Mouse (Mus musculus) kidney, postnatal 0 days (tissue): ENCODE data around the gene Pnpla6. TPM values are rescaled to one million over a fixed set of nuclear protein-coding genes. Genes with fewer than 3 reads are reported as not detected.

Experiments used
- ATAC-seq: fragments of 200-750 bp; cut with Nextera tagmentation; replicated peaks from 2 replicates; pipeline ENCODE4 v1.8.0; 2017; ENCODE audit warnings: low read depth, moderate number of reproducible peaks, moderate TSS enrichment, moderate library complexity; ENCODE audit not compliant: low FRiP score
- DNase-seq: peaks from one replicate; pipeline ENCODE4 v3.0.0-alpha.2; 2016; ENCODE audit warnings: low spot score
- H3K27ac ChIP-seq: fragments of 300-500 bp; sonication (generic); 2 replicates; pipeline ENCODE4 v1.5.1; 2014; ENCODE audit warnings: mild to moderate bottlenecking
- H3K27me3 ChIP-seq: fragments of 300-500 bp; sonication (generic); 2 replicates; pipeline ENCODE4 v1.6.1; 2014; ENCODE audit warnings: low read length, mixed read lengths; ENCODE audit not compliant: insufficient read depth
- H3K36me3 ChIP-seq: fragments of 300-500 bp; sonication (generic); 2 replicates; pipeline ENCODE4 v1.6.1; 2014; ENCODE audit warnings: low read length, mixed read lengths; ENCODE audit not compliant: insufficient read depth
- H3K4me1 ChIP-seq: fragments of 300-500 bp; sonication (generic); replicated peaks from 2 replicates; pipeline ENCODE4 v1.6.1; 2014; ENCODE audit warnings: antibody characterized with exemption, low read length, mixed read lengths; ENCODE audit not compliant: insufficient read depth
- H3K4me2 ChIP-seq: fragments of 300-500 bp; sonication (generic); 2 replicates; pipeline ENCODE4 v1.6.1; 2014; ENCODE audit warnings: mild to moderate bottlenecking, low read length, moderate library complexity, mixed read lengths
- H3K4me3 ChIP-seq: fragments of 300-500 bp; sonication (generic); replicated peaks from 2 replicates; pipeline ENCODE4 v1.5.1; 2014; ENCODE audit warnings: low read depth, low read length
- H3K9ac ChIP-seq: fragments of 300-500 bp; sonication (generic); 2 replicates; pipeline ENCODE4 v1.6.1; 2014; ENCODE audit warnings: low read depth, low read length
- H3K9me3 ChIP-seq: fragments of 300-500 bp; sonication (generic); replicated peaks from 2 replicates; pipeline ENCODE4 v1.6.1; 2016; ENCODE audit warnings: low read length, inconsistent platforms, mixed read lengths
- CTCF ChIP-seq: IDR thresholded peaks from 2 replicates; pipeline ENCODE4 v1.5.1; 2016; ENCODE audit warnings: antibody characterized with exemption, low read depth, mild to moderate bottlenecking, moderate library complexity
- WGBS: fragments of 180-500 bp; shearing (Covaris S2); extraction: QIAGEN DNeasy Blood & Tissue Kit; methylation state at CpG from one replicate; pipeline ENCODE4 v1.1.7; 2014; 5-methylcytosine and 5-hydroxymethylcytosine counted together
- polyA plus RNA-seq: library from polyadenylated mRNA; unstranded; fragments of >200 nt; fragmentation: Nextera tagmentation; extraction: Ambion mirVana; gene quantifications from 2 replicates; pipeline ENCODE4 v1.2.1, GENCODE M21; 2015

Pnpla6 gene
- polyA plus RNA-seq, 1 experiment from 2014 or later: 24.3 TPM

- H3K4me1 ChIP-seq: peaks cover 8% of the 10 kb centered on the region; the same call in 1 of the 2 replicates
- no peaks in the 10 kb centered on the region for H3K9me3 ChIP-seq
- peak within 1 kb of the TSS; percentile 50 for H3K4me2 ChIP-seq
- TF ChIP-seq CTCF: no peak
- DNase-seq (peak; percentile 68), ATAC-seq (peak; percentile 95)
- H3K36me3 ChIP-seq: no peaks in the 10 kb centered on the region
- no peaks in the 10 kb centered on the region for H3K27me3 ChIP-seq
- H3K27ac ChIP-seq: peak within 1 kb of the TSS; percentile 77
- H3K9ac ChIP-seq: peak within 1 kb of the TSS; percentile 55; the same call in 1 of the 2 replicates
- 3% methylated on average over 12 of the region's 12 CpGs for WGBS
- H3K4me3 ChIP-seq: peak within 1 kb of the TSS; percentile 17
These were observed 52.6 kb downstream of the Pnpla6 start, which contains the start of gene C330021F23Rik for GRCm38 (mm10) chr8:3567641-3568371. Gene C330021F23Rik, plus strand, starts transcription at chr8:3567990.

- peak overlapping the region; percentile 50 for H3K4me2 ChIP-seq
- H3K4me1 ChIP-seq: peaks cover 8% of the 10 kb centered on the region; the same call in 1 of the 2 replicates
- H3K9me3 ChIP-seq: no peaks in the 10 kb centered on the region
- DNase-seq (no peak), ATAC-seq (no peak)
- H3K9ac ChIP-seq: no peak overlapping the region
- 3% methylated on average over 7 of the region's 7 CpGs for WGBS
- H3K4me3 ChIP-seq: peak overlapping the region; percentile 17
- no peak overlapping the region for H3K27ac ChIP-seq
- no peak for TF ChIP-seq CTCF
- no peaks in the 10 kb centered on the region for H3K27me3 ChIP-seq
- H3K36me3 ChIP-seq: no peaks in the 10 kb centered on the region
These were observed 53.2 kb downstream of the Pnpla6 start for GRCm38 (mm10) chr8:3568378-3568777.

GRCm38 (mm10) chr8:3569784-3570183 is 54.6 kb downstream of the Pnpla6 start:
- whole genome bisulfite sequencing: 82% methylated on average over 5 of the region's 5 CpGs
- no peaks in the 10 kb centered on the region for H3K27me3 ChIP-seq
- no peaks in the 10 kb centered on the region for H3K36me3 ChIP-seq
- no peak for TF ChIP-seq CTCF
- DNase-seq: no peak
- no peak overlapping the region for H3K27ac ChIP-seq
- H3K4me1 ChIP-seq: peaks cover 8% of the 10 kb centered on the region; the same call in 1 of the 2 replicates
- no peaks in the 10 kb centered on the region for H3K9me3 ChIP-seq
- H3K4me3 ChIP-seq: no peak overlapping the region
- no peak for ATAC-seq
- H3K9ac ChIP-seq: no peak overlapping the region
- no peak overlapping the region for H3K4me2 ChIP-seq

GRCm38 (mm10) chr8:3574546-3574945 is 59.4 kb downstream of the Pnpla6 start:
- Histone ChIP-seq H3K27ac (no peak overlapping the region), H3K27me3 (no peaks in the 10 kb centered on the region), H3K4me2 (no peak overlapping the region), H3K9ac (no peak overlapping the region), H3K4me1 (no peaks in the 10 kb centered on the region), H3K36me3 (no peaks in the 10 kb centered on the region), H3K9me3 (no peaks in the 10 kb centered on the region), H3K4me3 (no peak overlapping the region)
- 91% methylated on average over 3 of the region's 3 CpGs for WGBS
- DNase-seq (no peak), ATAC-seq (no peak)
- TF ChIP-seq CTCF: no peak

- Histone ChIP-seq H3K36me3 (no peaks in the 10 kb centered on the region), H3K9ac (no peak overlapping the region), H3K4me3 (no peak overlapping the region), H3K27me3 (no peaks in the 10 kb centered on the region), H3K27ac (no peak overlapping the region), H3K9me3 (no peaks in the 10 kb centered on the region), H3K4me2 (no peak overlapping the region), H3K4me1 (no peaks in the 10 kb centered on the region)
- WGBS: 67% methylated on average over 15 of the region's 15 CpGs
- no peak for DNase-seq
- no peak for TF ChIP-seq CTCF
- no peak for ATAC-seq
These were observed 61.2 kb downstream of the Pnpla6 start for GRCm38 (mm10) chr8:3576211-3576960.
